ENCODE assay signal across 14 mouse cellular contexts in the genomic region with DNA sequence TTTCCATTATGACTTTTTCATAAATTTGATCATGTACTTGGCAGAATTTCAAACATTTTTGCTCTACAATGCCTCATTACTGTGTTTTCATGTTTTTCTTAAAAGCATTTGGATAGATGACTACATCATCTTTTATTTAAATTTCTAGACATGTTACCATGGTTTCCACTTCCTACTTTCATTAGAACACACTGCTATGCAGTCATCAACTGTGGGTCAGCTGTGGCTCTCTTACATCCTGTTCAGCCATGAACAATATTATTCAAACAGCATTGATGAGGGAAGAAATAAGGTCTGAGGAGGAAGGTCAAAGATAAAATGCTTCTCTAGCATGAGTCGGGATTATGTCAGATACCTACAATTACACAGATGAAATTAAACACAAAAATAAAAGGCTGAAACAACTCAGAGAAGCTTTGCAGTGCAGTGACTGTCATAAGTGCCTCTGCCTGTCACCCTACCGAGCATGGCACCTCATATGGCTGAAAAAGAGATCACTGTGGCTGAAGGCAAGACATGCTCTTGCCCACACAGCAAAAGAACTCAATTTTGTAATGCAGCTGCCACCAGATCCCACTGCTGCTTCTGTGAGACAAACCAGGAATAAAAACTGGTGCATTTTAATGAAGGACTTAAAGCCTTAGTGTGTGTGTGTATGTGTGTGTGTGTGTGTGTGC.
"Had no signal": no experiment of that assay in that cellular context is flagged by ENCODE, and none has a peak within 500 bp of the region (broad histone marks: within the 10 kb centered on the region; RNA-seq: fewer than 3 reads in every experiment).

No protein-coding gene starts in this region.

- H3K4me3 ChIP-seq: left cerebral cortex, adult 2 months; limb, embryonic 10.5 days; liver, embryonic 12.5 days; megakaryocyte, embryonic 14.5 days; myocyte; neural tube, embryonic 15.5 days had no signal

- H3K9ac ChIP-seq: liver, embryonic 12.5 days; lung, embryonic 14.5 days; neural tube, embryonic 15.5 days had no signal

- H3K27ac ChIP-seq: left cerebral cortex, adult 2 months; limb, embryonic 10.5 days; liver, embryonic 12.5 days; neural tube, embryonic 15.5 days had no signal

- H3K27me3 ChIP-seq: liver, embryonic 12.5 days; megakaryocyte, embryonic 14.5 days; neural tube, embryonic 15.5 days had no signal

- DNase-seq: kidney, adult 8-10 months; kidney, postnatal 25 days; lung, embryonic 14.5 days; lung, postnatal 10 days; lung, postnatal 4 days; right cerebral cortex, adult 18-20 months; right cerebral cortex, postnatal 25 days; thymus, postnatal 36 days had no signal

- ATAC-seq: liver, embryonic 12.5 days had no signal

- H3K9me3 ChIP-seq: limb, embryonic 10.5 days; liver, embryonic 12.5 days; megakaryocyte, embryonic 14.5 days; neural tube, embryonic 15.5 days had no signal

- H3K4me2 ChIP-seq: liver, embryonic 12.5 days; lung, embryonic 14.5 days; neural tube, embryonic 15.5 days had no signal

- H3K4me1 ChIP-seq: limb, embryonic 10.5 days; liver, embryonic 12.5 days; megakaryocyte, embryonic 14.5 days; neural tube, embryonic 15.5 days had no signal

- H3K36me3 ChIP-seq: limb, embryonic 10.5 days; liver, embryonic 12.5 days; neural tube, embryonic 15.5 days had no signal
